Mouse (Mus musculus) small intestine, adult 2 months (tissue): Measurements from ENCODE around the gene Klk1b4.

ENCODE experiments used
- CTCF ChIP-seq: fragments of 200-500 bp; IDR thresholded peaks from 2 replicates; pipeline ENCODE4 v1.5.1; 2012; ENCODE audit warnings: low read depth, mild to moderate bottlenecking, control low read depth, inconsistent platforms, low read length, moderate library complexity, mixed read lengths; ENCODE audit not compliant: insufficient replicate concordance, insufficient read length; ENCODE audit errors: extremely low read depth
- POLR2A ChIP-seq: fragments of 200-500 bp; IDR thresholded peaks from 2 replicates; pipeline ENCODE4 v1.6.1; 2012; ENCODE audit warnings: low read depth, mild to moderate bottlenecking, control low read depth, inconsistent platforms, low read length, moderate library complexity

DNA sequence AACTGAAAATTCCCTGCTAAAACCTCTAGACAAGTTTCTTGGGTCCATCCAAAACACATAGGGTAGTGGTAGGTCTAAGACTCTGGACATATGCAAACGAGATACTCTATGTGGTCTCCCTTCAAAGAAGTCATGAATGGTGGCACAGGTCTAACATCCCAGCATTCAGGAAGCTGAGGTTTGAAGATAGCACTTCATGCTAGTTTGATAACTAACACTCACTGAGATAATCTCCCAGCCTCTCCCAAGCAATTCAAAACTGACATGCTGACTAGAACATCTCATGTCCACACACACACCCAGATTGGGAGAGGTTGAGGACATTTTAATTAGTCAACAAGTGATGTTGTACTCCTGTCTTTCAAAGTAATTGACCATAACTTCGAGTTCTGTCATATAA, 32.7 kb downstream of the Klk1b4 start:
- no peak for TF ChIP-seq CTCF
- no peak for TF ChIP-seq POLR2A
